Mouse (Mus musculus): Measurements from ENCODE around the gene Timp4. TPM values are rescaled to one million over a fixed set of nuclear protein-coding genes. Genes with fewer than 3 reads are reported as not detected.

The Timp4 gene
- polyA plus RNA-seq, 1 experiment: 151 TPM

Other genes with a start within 250 kb of the Timp4 start
- gene Tamm41, start 214.3 kb downstream of the Timp4 start, polyA plus RNA-seq (2012; rRNA removed): 21.6 and 22.3 TPM in 2 replicates
- gene Syn2, start 117.3 kb downstream of the Timp4 start, polyA plus RNA-seq (2012; rRNA removed): 15.7 and 33.6 TPM in 2 replicates
- gene Gm17482, start 24.9 kb downstream of the Timp4 start, polyA plus RNA-seq (2012; rRNA removed): not detected in 2 replicates
- gene Pparg, start 108.7 kb upstream of the Timp4 start, polyA plus RNA-seq (2012; rRNA removed): 86.7 and 120 TPM in 2 replicates

Data from gonadal fat pad, adult 2 months (tissue).